In the genomic region with DNA sequence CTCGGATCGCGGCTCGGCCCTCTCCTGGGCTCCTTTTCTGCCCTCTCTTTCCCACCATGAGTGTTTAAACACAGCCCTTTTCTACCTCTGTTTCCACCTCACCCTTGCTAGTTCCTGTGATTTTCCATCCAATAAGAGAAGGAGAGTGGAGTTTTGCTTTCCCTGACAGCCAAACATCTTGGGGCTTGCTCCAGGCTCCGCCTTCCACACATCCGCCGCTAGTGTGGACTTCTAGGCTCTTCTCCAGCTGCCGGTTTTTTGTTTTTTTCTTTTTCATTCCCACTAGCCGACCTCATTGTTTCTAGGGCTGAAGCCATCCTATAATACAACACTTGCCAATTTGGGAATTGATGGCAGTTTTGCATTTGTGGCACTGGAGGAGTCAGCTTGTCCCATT, we compare ENCODE assay signal across 9 mouse cellular contexts. TPM values are rescaled to one million over a fixed set of nuclear protein-coding genes. Genes with fewer than 3 reads are reported as not detected.
DNase-seq lines count a peak whose midpoint lies in the region; ATAC-seq and TF ChIP-seq lines count a peak whose summit lies in the region.
"Had no signal": no experiment of that assay in that cellular context is flagged by ENCODE, and none has a peak within 500 bp of the region (broad histone marks: within the 10 kb centered on the region; RNA-seq: fewer than 3 reads in every experiment).

No protein-coding gene starts in this region.

- ATAC-seq in limb, embryonic 14.5 days (ENCODE audit: low FRiP score, low read depth) = peak; percentile 64
- peak; percentile 72 for ATAC-seq in midbrain, embryonic 15.5 days (replicated peaks)
- ATAC-seq: Patski had no signal

- no peak for TF ChIP-seq POLR2A in bone marrow macrophage, adult 2 months (IDR thresholded peaks at IDR 0.05; ENCODE audit: borderline replicate concordance, low read depth, low read length)
- TF ChIP-seq POLR2A in embryonic fibroblast, embryonic 13.5 days (IDR thresholded peaks at IDR 0.05; ENCODE audit: low read depth, low read length) = peak; percentile 67
- peak; percentile 31; the same call in 1 of the 2 replicates for TF ChIP-seq POLR2A in limb, embryonic 14.5 days (IDR thresholded peaks at IDR 0.05; ENCODE audit: borderline replicate concordance, extremely low read depth, insufficient read depth, insufficient read length)

- peak overlapping the region; percentile 100 for H3K27ac ChIP-seq in bone marrow macrophage, adult 2 months (ENCODE audit: insufficient read depth, low read depth, low read length)
- peak overlapping the region; percentile 90 for H3K27ac ChIP-seq in embryonic fibroblast, embryonic 13.5 days (ENCODE audit: insufficient read depth, low read length)
- H3K27ac ChIP-seq in limb, embryonic 14.5 days (replicated peaks; ENCODE audit: low read depth, low read length) = peak overlapping the region; percentile 89
- H3K27ac ChIP-seq in midbrain, embryonic 15.5 days = peak overlapping the region; percentile 99

- no peaks in the 10 kb centered on the region for H3K27me3 ChIP-seq in limb, embryonic 14.5 days (ENCODE audit: control insufficient read depth, insufficient read depth, low read length)
- no peaks in the 10 kb centered on the region for H3K27me3 ChIP-seq in midbrain, embryonic 15.5 days (replicated peaks)
- H3K27me3 ChIP-seq: Patski had no signal

- H3K36me3 ChIP-seq in limb, embryonic 14.5 days (ENCODE audit: control insufficient read depth, insufficient read depth, low read length) = no peaks in the 10 kb centered on the region
- H3K36me3 ChIP-seq in midbrain, embryonic 15.5 days (replicated peaks) = no peaks in the 10 kb centered on the region

- peak overlapping the region; percentile 65 for H3K4me2 ChIP-seq in limb, embryonic 14.5 days (replicated peaks; ENCODE audit: low read depth, low read length, severe bottlenecking)
- H3K4me2 ChIP-seq in midbrain, embryonic 15.5 days = peak overlapping the region; percentile 55

- DNase-seq in 416B (ENCODE audit: low read depth) = peak; percentile 92
- peak; percentile 90 to 92 for DNase-seq in heart, adult 9 months (ENCODE audit: low spot score in 2 of 2)
- DNase-seq in kidney, adult 9 months = peak; percentile 86
- peak; percentile 91 for DNase-seq in limb, embryonic 14.5 days (ENCODE audit: low spot score)
- DNase-seq in spleen, postnatal 10 days (ENCODE audit: low spot score in 2 of 2) = peak; percentile 66 to 73

- no peaks in the 10 kb centered on the region for H3K9me3 ChIP-seq in limb, embryonic 14.5 days (ENCODE audit: control insufficient read depth, low read length)
- H3K9me3 ChIP-seq in midbrain, embryonic 15.5 days = no peaks in the 10 kb centered on the region

- peaks cover 20% of the 10 kb centered on the region for H3K4me1 ChIP-seq in bone marrow macrophage, adult 2 months (ENCODE audit: control insufficient read depth, insufficient read depth, low read length)
- peaks cover 12% of the 10 kb centered on the region for H3K4me1 ChIP-seq in embryonic fibroblast, embryonic 13.5 days (ENCODE audit: control insufficient read depth, insufficient read depth, low read length)
- peaks cover 26% of the 10 kb centered on the region for H3K4me1 ChIP-seq in limb, embryonic 14.5 days (ENCODE audit: control insufficient read depth, insufficient read depth, low read length)
- H3K4me1 ChIP-seq in midbrain, embryonic 15.5 days = peaks cover 46% of the 10 kb centered on the region

- peak overlapping the region; percentile 63 for H3K4me3 ChIP-seq in bone marrow macrophage, adult 2 months (ENCODE audit: insufficient read depth, low read length)
- no peak overlapping the region; the same call in 1 of the 2 replicates for H3K4me3 ChIP-seq in embryonic fibroblast, embryonic 13.5 days (ENCODE audit: insufficient read depth, low read length)
- H3K4me3 ChIP-seq in limb, embryonic 14.5 days (replicated peaks; ENCODE audit: low read length) = peak overlapping the region; percentile 27
- H3K4me3 ChIP-seq in midbrain, embryonic 15.5 days = peak overlapping the region; percentile 29

- no peak for TF ChIP-seq CTCF in bone marrow macrophage, adult 2 months (IDR thresholded peaks at IDR 0.05; ENCODE audit: low read depth, low read length)
- TF ChIP-seq CTCF in embryonic fibroblast, embryonic 13.5 days (IDR thresholded peaks at IDR 0.05; ENCODE audit: borderline replicate concordance, insufficient read depth, low read length) = no peak

- under 1% methylated on average over 9 of the region's 9 CpGs for WGBS in limb, embryonic 14.5 days
- WGBS in midbrain, embryonic 15.5 days = under 1% methylated on average over 9 of the region's 9 CpGs

- peak overlapping the region; percentile 46 for H3K9ac ChIP-seq in limb, embryonic 14.5 days (ENCODE audit: low read depth, low read length, severe bottlenecking)
- peak overlapping the region; percentile 48 for H3K9ac ChIP-seq in midbrain, embryonic 15.5 days

RNA-seq across cellular contexts. Expression of gene Sde2, which starts 2.8 kb away (rescaled TPM):
- 17.0 and 20.2 TPM in 2 replicates for polyA plus RNA-seq in bone marrow macrophage, adult 2 months (2012; ENCODE audit: insufficient read depth, insufficient read length, missing spikeins)
- 25.9 and 28.0 TPM in 2 replicates for polyA plus RNA-seq in embryonic fibroblast, embryonic 13.5 days (2011; ENCODE audit: insufficient read length, low read depth, missing spikeins)
- polyA plus RNA-seq in limb, embryonic 14.5 days (2012; rRNA removed) = 24.6 and 29.8 TPM in 2 replicates
- 30.9 and 33.0 TPM in 2 replicates for polyA plus RNA-seq in limb, embryonic 14.5 days (2014; fragmentation: Nextera tagmentation; extraction: Ambion mirVana)
- polyA plus RNA-seq in midbrain, embryonic 15.5 days (2015; fragmentation: Nextera tagmentation; extraction: Ambion mirVana) = 29.0 and 30.9 TPM in 2 replicates

RNA-seq across cellular contexts. Expression of gene H3f3a, which starts 34.4 kb away (rescaled TPM):
- 1,000 and 1,015 TPM in 2 replicates for polyA plus RNA-seq in bone marrow macrophage, adult 2 months (2012; ENCODE audit: insufficient read depth, insufficient read length, missing spikeins)
- polyA plus RNA-seq in embryonic fibroblast, embryonic 13.5 days (2011; ENCODE audit: insufficient read length, low read depth, missing spikeins) = 542 and 820 TPM in 2 replicates
- polyA plus RNA-seq in limb, embryonic 14.5 days (2012; rRNA removed) = 1,296 and 1,586 TPM in 2 replicates
- polyA plus RNA-seq in limb, embryonic 14.5 days (2014; fragmentation: Nextera tagmentation; extraction: Ambion mirVana) = 2,743 and 2,800 TPM in 2 replicates
- 3,070 and 3,123 TPM in 2 replicates for polyA plus RNA-seq in midbrain, embryonic 15.5 days (2015; fragmentation: Nextera tagmentation; extraction: Ambion mirVana)

RNA-seq across cellular contexts. Expression of gene Lefty2, which starts 44.8 kb away (rescaled TPM):
- polyA plus RNA-seq in bone marrow macrophage, adult 2 months (2012; ENCODE audit: insufficient read depth, insufficient read length, missing spikeins) = not detected in 2 replicates
- polyA plus RNA-seq in embryonic fibroblast, embryonic 13.5 days (2011; ENCODE audit: insufficient read length, low read depth, missing spikeins) = not detected in 2 replicates
- 0.11 and 0.36 TPM in 2 replicates for polyA plus RNA-seq in limb, embryonic 14.5 days (2012; rRNA removed)
- 0.17 and 0.80 TPM in 2 replicates for polyA plus RNA-seq in limb, embryonic 14.5 days (2014; fragmentation: Nextera tagmentation; extraction: Ambion mirVana)
- polyA plus RNA-seq in midbrain, embryonic 15.5 days (2015; fragmentation: Nextera tagmentation; extraction: Ambion mirVana) = 2.4 and 2.5 TPM in 2 replicates

RNA-seq across cellular contexts. Expression of gene Pycr2, which starts 56.0 kb away (rescaled TPM):
- polyA plus RNA-seq in bone marrow macrophage, adult 2 months (2012; ENCODE audit: insufficient read depth, insufficient read length, missing spikeins) = 19.2 and 20.9 TPM in 2 replicates
- polyA plus RNA-seq in embryonic fibroblast, embryonic 13.5 days (2011; ENCODE audit: insufficient read length, low read depth, missing spikeins) = 21.2 and 26.0 TPM in 2 replicates
- 62.5 and 80.3 TPM in 2 replicates for polyA plus RNA-seq in limb, embryonic 14.5 days (2012; rRNA removed)
- 91.5 and 95.6 TPM in 2 replicates for polyA plus RNA-seq in limb, embryonic 14.5 days (2014; fragmentation: Nextera tagmentation; extraction: Ambion mirVana)
- polyA plus RNA-seq in midbrain, embryonic 15.5 days (2015; fragmentation: Nextera tagmentation; extraction: Ambion mirVana) = 76.7 and 79.8 TPM in 2 replicates
